Mouse (Mus musculus) liver, embryonic 14 days (tissue): ENCODE results near the gene Flnb. TPM values are rescaled to one million over a fixed set of nuclear protein-coding genes. Genes with fewer than 3 reads are reported as not detected.

Source experiments
- polyA plus RNA-seq: library from polyadenylated mRNA; depleted of rRNA; stranded (reverse); fragments of >200 nt; gene quantifications from 2 replicates; pipeline ENCODE4 v1.2.3, GENCODE M21; 2012; rRNA removed

The Flnb gene
- 3.7 TPM in 2 replicates for polyA plus RNA-seq

GRCm38 (mm10) chr14:7817770-7818462 lies at the start of gene Flnb:
TSS of gene Flnb (plus strand) at chr14:7817957.

GRCm38 (mm10) chr14:7791532-7792159 lies 26.1 kb upstream of the Flnb start, which contains the start of gene Gm26661:
TSS of gene Gm26661 (plus strand) at chr14:7791587.

GRCm38 (mm10) chr14:7957049-7957448 lies 139.3 kb downstream of the Flnb start, which contains the start of gene Gm45521:
TSS of gene Gm45521 (plus strand) at chr14:7957288.

GRCm38 (mm10) chr14:7994271-7994767 lies 176.6 kb downstream of the Flnb start, which contains the start of gene Dnase1l3:
TSS of gene Dnase1l3 (minus strand) at chr14:7994573.

Other genes starting within 250 kb of the Flnb start
- 0.02 TPM in 2 replicates for gene Gm3558, start 249.4 kb upstream of the Flnb start, polyA plus RNA-seq
- gene Gm10338, start 222.4 kb upstream of the Flnb start, polyA plus RNA-seq, result not detected in 2 replicates
- gene Gm10128, start 174.0 kb upstream of the Flnb start, polyA plus RNA-seq, result not detected in 2 replicates
- gene Gm26661, start 26.4 kb upstream of the Flnb start, polyA plus RNA-seq, result not detected in 2 replicates
- gene Gm45521, start 139.3 kb downstream of the Flnb start, polyA plus RNA-seq, result not detected in 2 replicates
- gene Dnase1l3, start 176.6 kb downstream of the Flnb start, polyA plus RNA-seq, result 0.64 and 0.71 TPM in 2 replicates
- 3.5 and 3.9 TPM in 2 replicates for gene Abhd6, start 184.9 kb downstream of the Flnb start, polyA plus RNA-seq